Mouse (Mus musculus) cerebellum, adult 8-10 months (tissue): ENCODE data around the gene Rpf1.

ENCODE experiments used
- DNase-seq: peaks from one replicate; pipeline ENCODE4 v3.0.0; 2022

Rpf1 gene

GRCm38 (mm10) chr3:146500003-146500809 is 21.0 kb downstream of the Rpf1 start:
- DNase-seq: no peak

GRCm38 (mm10) chr3:146499431-146500002 is 21.7 kb downstream of the Rpf1 start, which contains the start of the genes Spata1 and Gng5:
Gene Spata1, minus strand, starts transcription at chr3:146499753.
Gene Gng5, plus strand, starts transcription at chr3:146499807.
- DNase-seq: peak; percentile 14

- DNase-seq: no peak
These were observed 22.2 kb downstream of the Rpf1 start for GRCm38 (mm10) chr3:146498989-146499388.

GRCm38 (mm10) chr3:146494941-146495340 is 26.3 kb downstream of the Rpf1 start:
- no peak for DNase-seq

GRCm38 (mm10) chr3:146486464-146486863 is 34.8 kb downstream of the Rpf1 start:
- no peak for DNase-seq

- no peak for DNase-seq
These were observed 39.2 kb downstream of the Rpf1 start for GRCm38 (mm10) chr3:146482044-146482443.

GRCm38 (mm10) chr3:146474428-146474827 is 46.8 kb downstream of the Rpf1 start:
- DNase-seq: no peak

GRCm38 (mm10) chr3:146473741-146474140 is 47.5 kb downstream of the Rpf1 start:
- no peak for DNase-seq

- no peak for DNase-seq
These were observed 48.6 kb downstream of the Rpf1 start for GRCm38 (mm10) chr3:146472657-146473056.

- DNase-seq: no peak
These were observed 52.0 kb downstream of the Rpf1 start for GRCm38 (mm10) chr3:146469226-146469625.

GRCm38 (mm10) chr3:146462939-146463338 is 58.3 kb downstream of the Rpf1 start:
- DNase-seq: no peak
